Mouse (Mus musculus): ENCODE measurements around the gene Rhox4d. TPM values are rescaled to one million over a fixed set of nuclear protein-coding genes. Genes with fewer than 3 reads are reported as not detected.

Rhox4d gene
- polyA plus RNA-seq (2021; fragmentation: Nextera tagmentation): not detected in 2 replicates
- long read RNA-seq, experiment 1: 0 reads
- long read RNA-seq, experiment 2: 0 reads

GRCm38 (mm10) chrX:37514059-37514458 is at the start of gene Rhox4d:
TSS of gene Rhox4d (plus strand) at chrX:37514359.

GRCm38 (mm10) chrX:37480037-37480436 is 34.1 kb upstream of the Rhox4d start, which contains the start of gene Rhox4c:
TSS of gene Rhox4c (plus strand) at chrX:37480337.

GRCm38 (mm10) chrX:37530152-37530551 is 16.0 kb downstream of the Rhox4d start, which contains the start of gene Rhox2e:
TSS of gene Rhox2e (plus strand) at chrX:37530452.

GRCm38 (mm10) chrX:37541719-37542118 is 27.6 kb downstream of the Rhox4d start, which contains the start of gene Rhox3e:
TSS of gene Rhox3e (plus strand) at chrX:37542019.

GRCm38 (mm10) chrX:37557112-37557511 is 43.0 kb downstream of the Rhox4d start, which contains the start of gene Rhox4e:
TSS of gene Rhox4e (plus strand) at chrX:37557412.

Other genes starting within 250 kb of the Rhox4d start
- not detected in 2 replicates for gene Rhox4a, start 249.0 kb upstream of the Rhox4d start, polyA plus RNA-seq (2021; fragmentation: Nextera tagmentation)
- gene Rhox3a2, start 134.3 kb upstream of the Rhox4d start, polyA plus RNA-seq (2021; fragmentation: Nextera tagmentation): not detected in 2 replicates
- gene Rhox4a2, start 123.5 kb upstream of the Rhox4d start, polyA plus RNA-seq (2021; fragmentation: Nextera tagmentation): not detected in 2 replicates
- not detected in 2 replicates for gene Rhox2b, start 102.3 kb upstream of the Rhox4d start, polyA plus RNA-seq (2021; fragmentation: Nextera tagmentation)
- gene Rhox4b, start 81.9 kb upstream of the Rhox4d start, polyA plus RNA-seq (2021; fragmentation: Nextera tagmentation): not detected in 2 replicates
- not detected in 2 replicates for gene Rhox2c, start 60.7 kb upstream of the Rhox4d start, polyA plus RNA-seq (2021; fragmentation: Nextera tagmentation)
- gene Rhox3c, start 55.8 kb upstream of the Rhox4d start, polyA plus RNA-seq (2021; fragmentation: Nextera tagmentation): not detected in 2 replicates
- not detected in 2 replicates for gene Rhox4c, start 34.0 kb upstream of the Rhox4d start, polyA plus RNA-seq (2021; fragmentation: Nextera tagmentation)
- not detected in 2 replicates for gene Rhox2d, start 20.9 kb upstream of the Rhox4d start, polyA plus RNA-seq (2021; fragmentation: Nextera tagmentation)
- gene Rhox2e, start 16.1 kb downstream of the Rhox4d start, polyA plus RNA-seq (2021; fragmentation: Nextera tagmentation): not detected in 2 replicates
- not detected in 2 replicates for gene Rhox3e, start 27.7 kb downstream of the Rhox4d start, polyA plus RNA-seq (2021; fragmentation: Nextera tagmentation)
- gene Rhox4e, start 43.1 kb downstream of the Rhox4d start, polyA plus RNA-seq (2021; fragmentation: Nextera tagmentation): not detected in 2 replicates
- not detected in 2 replicates for gene Rhox2f, start 57.0 kb downstream of the Rhox4d start, polyA plus RNA-seq (2021; fragmentation: Nextera tagmentation)
- not detected in 2 replicates for gene Rhox3f, start 66.6 kb downstream of the Rhox4d start, polyA plus RNA-seq (2021; fragmentation: Nextera tagmentation)
- gene Rhox4f, start 93.3 kb downstream of the Rhox4d start, polyA plus RNA-seq (2021; fragmentation: Nextera tagmentation): not detected in 2 replicates
- not detected in 2 replicates for gene Rhox3g, start 114.3 kb downstream of the Rhox4d start, polyA plus RNA-seq (2021; fragmentation: Nextera tagmentation)
- not detected in 2 replicates for gene Rhox2g, start 129.1 kb downstream of the Rhox4d start, polyA plus RNA-seq (2021; fragmentation: Nextera tagmentation)
- gene Rhox4g, start 137.0 kb downstream of the Rhox4d start, polyA plus RNA-seq (2021; fragmentation: Nextera tagmentation): not detected in 2 replicates
- gene Rhox3h, start 154.4 kb downstream of the Rhox4d start, polyA plus RNA-seq (2021; fragmentation: Nextera tagmentation): not detected in 2 replicates
- gene Rhox2h, start 158.9 kb downstream of the Rhox4d start, polyA plus RNA-seq (2021; fragmentation: Nextera tagmentation): not detected in 2 replicates

Data from left cerebral cortex, adult 6 months (tissue).